Mouse (Mus musculus): ENCODE data around the gene Ank2.

Gene Ank2

GRCm38 (mm10) chr3:127235271-127235670 is 263.9 kb downstream of the Ank2 start:
- in situ Hi-C loops (cut with MboI): no loop called here

DNA sequence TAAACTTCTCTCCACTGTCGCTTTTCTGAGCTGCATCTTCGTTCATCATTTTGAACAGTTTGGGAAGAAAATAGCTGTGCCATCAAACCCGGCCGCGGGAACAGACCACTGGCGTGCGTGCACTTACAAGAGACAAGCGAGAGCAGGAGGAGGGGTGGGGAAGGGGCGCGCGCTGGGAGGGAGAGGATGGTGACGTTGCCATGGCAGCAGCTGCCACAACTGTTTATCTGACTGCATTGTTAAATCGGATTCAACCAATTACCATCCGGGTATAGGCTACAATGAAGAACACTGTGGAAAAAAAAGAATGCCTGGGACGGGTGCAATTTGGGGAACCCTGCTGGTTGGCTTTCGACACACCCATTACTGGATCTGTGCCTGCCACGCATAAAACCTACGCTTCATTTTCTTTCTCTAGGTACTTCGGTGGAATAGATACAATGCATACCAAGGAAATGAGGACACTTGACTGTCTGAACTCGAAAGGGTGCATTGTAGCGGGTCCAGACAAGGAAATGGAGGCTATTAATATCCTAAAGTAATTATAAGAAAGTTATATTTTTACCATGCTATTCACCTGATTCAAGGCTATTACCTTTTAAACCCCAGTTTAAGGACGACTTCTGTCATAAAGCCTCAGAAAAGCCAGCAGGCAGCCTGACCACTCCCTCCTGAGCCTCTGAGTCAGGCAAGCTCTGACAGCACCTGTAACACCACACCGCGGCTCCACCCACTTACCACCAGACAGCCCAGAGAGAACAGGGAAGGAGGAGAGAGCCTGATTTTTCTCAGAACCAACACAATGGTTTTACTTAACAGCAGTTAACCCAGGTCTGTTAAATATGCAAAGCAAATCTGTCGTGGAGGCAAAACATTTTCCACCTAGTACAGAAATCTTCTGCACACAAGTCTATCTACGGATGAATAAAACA is 273.1 kb downstream of the Ank2 start:
- in situ Hi-C loops (cut with MboI): no loop called here

DNA sequence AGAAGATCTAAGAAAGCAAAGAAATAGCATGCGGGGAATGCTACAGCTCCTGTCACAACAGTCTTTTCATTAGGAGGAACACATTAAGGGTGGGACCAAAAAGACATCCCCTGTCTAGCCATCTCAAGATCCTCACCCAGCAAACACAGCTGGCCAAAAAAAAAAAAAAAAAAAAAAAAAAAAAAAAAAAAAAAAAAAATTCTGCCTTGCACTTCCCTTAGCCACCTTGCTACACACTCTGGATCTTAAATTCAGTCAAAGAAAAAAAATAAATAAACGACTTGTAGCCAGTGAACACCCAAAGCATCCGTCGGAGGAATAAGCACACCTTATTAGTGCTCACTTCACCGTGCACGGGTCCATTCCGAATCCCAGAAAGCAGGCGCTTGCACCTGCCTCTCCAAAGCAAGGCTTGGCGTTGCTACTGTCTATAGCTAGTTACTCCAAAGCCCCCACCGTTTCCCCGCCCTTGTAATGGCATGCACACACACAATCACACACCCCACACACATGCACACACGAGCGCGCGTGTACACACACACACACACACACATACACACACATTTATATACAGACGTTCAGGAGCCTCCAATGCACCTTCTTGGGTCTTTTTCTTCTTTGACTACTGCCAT is 273.9 kb downstream of the Ank2 start:
- in situ Hi-C loops (cut with MboI): no loop called here

DNA sequence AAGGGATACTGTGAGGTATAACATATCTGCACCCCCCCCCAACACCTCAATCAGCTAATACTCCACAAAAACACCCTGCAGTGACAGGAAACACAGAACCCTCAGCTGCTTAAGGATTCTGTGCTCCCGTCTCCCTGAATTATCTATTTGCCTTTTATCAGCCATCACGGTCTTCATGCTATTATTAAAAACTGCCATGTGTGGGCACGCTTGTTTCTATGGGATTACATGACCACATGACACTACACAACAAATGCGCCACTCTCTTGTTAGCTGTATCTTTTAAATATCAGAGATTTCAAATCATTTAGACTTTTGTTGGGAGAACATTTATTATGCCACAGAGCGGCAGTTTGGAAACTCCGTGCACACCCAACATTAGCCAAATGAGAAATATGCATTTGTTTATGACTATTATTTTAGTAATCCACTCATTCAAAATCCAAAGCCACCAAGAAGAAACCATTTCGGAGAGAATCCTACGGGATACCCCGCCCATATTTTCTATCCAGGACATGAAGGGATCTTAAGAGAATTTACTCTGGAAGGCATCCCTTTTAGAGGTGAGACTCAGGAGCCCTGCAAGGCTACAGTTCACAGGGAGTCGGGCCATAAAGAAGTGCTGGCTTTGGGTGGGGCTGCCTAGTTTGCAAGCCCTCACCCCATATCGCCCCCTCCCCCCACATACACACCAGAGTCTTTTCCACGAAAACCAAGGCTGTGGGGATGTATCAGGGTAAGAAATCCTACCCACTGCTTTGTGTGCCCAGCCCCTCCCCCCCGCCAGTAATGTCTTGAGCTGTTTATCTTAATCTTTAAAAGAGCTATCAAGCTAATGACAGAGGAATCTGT is 274.6 kb downstream of the Ank2 start:
- in situ Hi-C loops (cut with MboI): no loop called here

GRCm38 (mm10) chr3:127222086-127222485 is 277.1 kb downstream of the Ank2 start:
- in situ Hi-C loops (cut with MboI): no loop called here

DNA sequence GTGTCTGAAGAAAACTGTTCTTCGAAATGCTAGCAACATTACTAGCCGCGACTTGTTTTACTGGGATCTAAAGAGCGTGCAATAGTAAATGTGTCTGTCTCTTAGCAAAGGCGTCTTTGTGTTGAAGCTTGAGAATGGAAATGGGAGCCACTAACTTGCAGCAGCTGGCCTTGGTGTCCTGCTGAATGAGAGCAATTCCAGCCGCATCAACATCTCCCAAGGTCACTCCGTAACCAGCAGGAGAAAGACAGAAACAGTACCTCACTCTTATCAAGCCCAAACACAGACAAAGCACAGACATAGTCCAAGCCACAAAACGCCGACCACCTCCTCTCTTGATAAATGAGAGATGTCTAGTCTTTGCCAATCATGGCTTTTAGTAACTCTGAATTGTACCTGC is 278.3 kb downstream of the Ank2 start:
- in situ Hi-C loops (cut with MboI): no loop called here

DNA sequence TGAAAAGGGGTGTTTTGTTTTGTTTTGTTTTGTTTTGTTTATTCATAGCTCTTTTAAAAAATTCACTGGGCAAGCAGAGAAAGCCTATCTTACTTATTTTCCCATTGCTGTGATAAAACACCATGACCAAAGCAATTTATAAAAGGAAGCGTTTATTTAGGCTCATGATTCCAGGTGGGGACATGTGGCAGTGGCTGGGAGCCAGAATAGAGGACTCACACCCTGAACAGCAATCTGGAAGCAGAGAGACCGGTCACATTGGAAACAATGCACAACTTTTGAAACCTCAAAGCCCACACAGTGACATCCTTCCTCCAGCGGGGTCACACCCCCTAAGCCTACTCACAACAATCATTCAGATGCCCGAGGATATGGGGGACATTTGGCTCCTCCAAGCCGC is 285.6 kb downstream of the Ank2 start:
- in situ Hi-C loops (cut with MboI): no loop called here

GRCm38 (mm10) chr3:127211119-127211518 is 288.0 kb downstream of the Ank2 start:
- in situ Hi-C loops (cut with MboI): no loop called here

GRCm38 (mm10) chr3:127210552-127210951 is 288.6 kb downstream of the Ank2 start:
- in situ Hi-C loops (cut with MboI): no loop called here

DNA sequence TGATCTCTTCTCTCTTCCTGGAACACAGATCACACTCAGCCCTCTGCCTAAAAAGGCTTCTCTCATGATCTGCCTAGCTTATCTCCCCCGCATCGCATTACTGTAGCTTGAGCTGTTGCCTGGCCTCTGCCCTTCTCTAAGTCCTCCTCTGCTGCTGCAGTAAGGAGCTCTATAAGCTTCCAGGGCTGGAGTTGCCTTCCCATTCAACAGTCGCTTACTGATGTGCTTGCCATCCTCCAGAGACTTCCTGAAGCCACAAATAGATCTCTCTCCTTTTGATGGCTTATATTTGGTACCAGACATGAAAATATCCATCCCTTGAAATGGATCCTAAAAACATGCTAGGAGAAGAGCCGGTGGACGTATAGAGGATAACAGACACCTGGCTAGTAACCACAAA is 290.3 kb downstream of the Ank2 start:
- in situ Hi-C loops (cut with MboI): no loop called here

- in situ Hi-C loops (cut with MboI): no loop called here
These were observed 293.2 kb downstream of the Ank2 start for GRCm38 (mm10) chr3:127205883-127206434.

GRCm38 (mm10) chr3:127202484-127203115 is 296.6 kb downstream of the Ank2 start:
- in situ Hi-C loops (cut with MboI): no loop called here

GRCm38 (mm10) chr3:127200789-127201188 is 298.4 kb downstream of the Ank2 start:
- in situ Hi-C loops (cut with MboI): no loop called here

DNA sequence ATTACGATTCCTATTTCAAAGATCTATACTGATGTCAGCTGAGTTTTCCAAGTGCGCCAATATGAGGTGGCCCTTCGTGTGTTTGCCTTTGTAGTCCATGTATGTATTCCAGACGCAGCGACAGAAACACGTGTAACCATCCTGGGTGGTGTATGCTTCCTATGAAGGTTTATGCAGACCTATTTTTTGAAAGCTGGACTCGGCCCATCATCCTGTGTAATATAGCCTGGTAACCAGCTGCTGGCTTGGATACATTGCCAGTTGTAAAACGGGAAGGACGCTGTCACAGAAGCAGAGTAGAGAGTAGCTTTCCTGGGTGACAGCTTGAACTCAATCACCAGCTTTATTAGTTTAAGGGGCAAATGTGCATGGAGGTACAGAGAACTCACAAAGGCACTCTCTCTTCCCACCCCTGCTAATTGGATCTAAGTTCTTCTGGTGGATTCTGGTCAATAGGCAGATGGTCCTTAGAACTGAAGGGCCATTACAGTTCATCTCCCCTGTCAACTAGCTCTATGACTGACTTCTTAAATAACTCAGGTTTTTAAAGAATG is 300.0 kb downstream of the Ank2 start:
- in situ Hi-C loops (cut with MboI): no loop called here

DNA sequence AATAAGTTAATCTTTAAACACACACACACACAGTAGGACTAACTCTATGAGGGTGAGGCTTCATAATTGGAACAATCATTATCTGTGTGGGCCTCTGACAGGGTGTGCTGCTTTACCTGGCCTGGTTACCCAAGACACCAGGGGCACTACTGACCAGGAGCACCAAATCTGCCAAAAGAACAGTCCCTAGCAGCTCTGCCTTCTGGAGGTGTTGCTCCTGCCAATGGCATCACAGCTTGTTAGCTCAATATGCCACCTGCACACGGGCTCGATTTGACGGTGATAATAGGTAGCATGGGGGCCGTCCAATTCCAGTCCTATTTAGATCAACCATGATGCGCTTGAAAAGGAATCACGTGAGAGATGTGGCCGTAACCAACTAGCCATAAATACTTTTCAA is 300.5 kb downstream of the Ank2 start:
- in situ Hi-C loops (cut with MboI): no loop called here

DNA sequence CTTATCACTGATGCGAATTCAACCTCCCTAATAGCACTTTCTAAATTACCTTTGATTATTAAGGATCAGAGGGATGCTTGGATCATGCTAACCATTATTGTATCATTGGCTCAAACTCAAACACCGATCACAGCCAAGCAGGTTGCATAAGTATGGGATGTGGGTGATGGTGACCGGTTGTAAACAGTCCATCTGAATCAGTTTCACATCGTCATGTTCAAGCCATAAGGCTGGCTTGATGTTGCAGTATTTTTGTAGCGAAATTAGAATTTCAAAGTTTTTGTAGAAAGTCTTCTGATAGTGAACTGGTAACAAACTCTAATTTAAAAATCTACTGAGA is 310.4 kb downstream of the Ank2 start:
- in situ Hi-C loops (cut with MboI): no loop called here

- in situ Hi-C loops (cut with MboI): no loop called here
These were observed 310.9 kb downstream of the Ank2 start for GRCm38 (mm10) chr3:127188086-127188788.

- in situ Hi-C loops (cut with MboI): no loop called here
These were observed 312.1 kb downstream of the Ank2 start for GRCm38 (mm10) chr3:127187081-127187480.

DNA sequence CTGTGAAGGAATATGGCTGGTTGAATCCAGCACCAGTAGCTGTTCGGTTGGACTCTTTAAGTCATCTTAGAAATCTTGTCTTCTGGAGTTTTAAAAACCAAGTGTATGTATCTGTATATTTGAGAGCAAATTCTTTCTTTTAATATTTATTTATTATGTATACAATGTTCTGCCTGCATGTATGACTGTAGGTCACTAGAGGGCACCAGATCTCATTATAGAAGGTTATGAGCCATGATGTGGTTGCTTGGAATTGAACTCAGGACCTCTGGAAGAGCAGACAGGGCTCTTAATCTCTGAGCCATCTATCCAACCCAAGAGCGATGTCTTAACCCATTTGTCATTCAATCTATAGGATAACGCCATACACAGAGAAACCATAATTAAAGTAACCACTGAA is 312.9 kb downstream of the Ank2 start:
- in situ Hi-C loops (cut with MboI): no loop called here

DNA sequence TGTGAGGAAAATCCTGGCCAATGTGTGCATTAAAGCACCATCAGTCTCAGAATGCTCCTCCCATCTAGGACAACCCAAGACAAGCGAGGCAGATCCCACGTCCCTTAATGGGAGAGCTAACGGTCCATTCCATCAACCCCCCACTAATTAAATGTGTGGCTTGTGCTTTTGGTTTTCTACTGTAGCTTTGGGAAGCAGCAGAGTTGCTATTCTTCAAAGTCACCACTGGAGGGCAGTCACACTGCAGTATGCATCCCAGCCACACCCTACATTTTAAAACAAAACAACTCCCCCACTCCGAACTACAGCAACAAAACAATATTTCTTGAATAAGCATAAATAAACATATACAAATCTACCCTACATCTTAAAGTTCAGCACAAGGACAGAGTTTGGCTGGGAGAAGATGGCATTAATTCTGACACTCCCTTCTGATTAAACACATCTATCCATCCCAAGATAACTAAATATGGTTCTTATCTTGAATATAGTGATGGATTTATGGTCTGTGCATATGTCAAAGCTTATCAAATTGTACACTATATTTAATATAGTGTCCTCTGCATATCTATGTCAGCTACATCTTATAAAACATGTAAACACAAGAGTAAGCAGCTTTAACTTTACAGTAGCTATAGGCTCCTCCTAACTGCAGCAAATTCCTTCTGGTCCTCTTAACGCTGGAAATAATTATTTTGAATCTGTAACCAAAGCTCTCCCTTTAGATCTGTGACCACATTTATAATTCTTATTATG is 315.0 kb downstream of the Ank2 start:
- in situ Hi-C loops (cut with MboI): no loop called here

All from mature B cell (primary cell).